Mouse (Mus musculus): Measurements from ENCODE around the gene Olfr455.

DNA sequence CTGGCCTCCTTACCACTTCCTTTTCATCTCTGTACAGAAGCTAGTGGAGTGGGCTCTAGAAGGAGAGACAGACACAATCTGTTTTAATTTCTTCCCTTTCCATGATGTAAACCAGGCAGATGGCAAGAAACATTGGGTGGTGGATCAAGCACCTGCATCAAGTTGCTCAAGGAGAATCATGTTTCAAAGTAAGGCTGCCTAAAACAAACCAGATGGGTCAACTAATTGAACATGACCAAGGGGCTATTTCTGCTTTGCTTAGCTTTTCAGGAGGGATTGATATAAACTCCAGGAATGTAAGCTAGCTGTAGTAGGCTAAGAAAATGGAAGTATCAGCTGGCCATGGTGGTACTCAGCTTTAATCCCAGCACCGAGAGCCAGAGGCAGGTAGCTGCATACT, 6.7 kb downstream of the Olfr455 start:
- TF ChIP-seq CTCF (conservative IDR thresholded peaks at IDR 0.05; ENCODE audit: insufficient read depth, insufficient read length, low read depth, low read length) (no peak), POLR2A (IDR thresholded peaks at IDR 0.05; ENCODE audit: low read depth, low read length) (no peak)
